Mouse (Mus musculus): ENCODE results near the gene Macf1. TPM values are rescaled to one million over a fixed set of nuclear protein-coding genes. Genes with fewer than 3 reads are reported as not detected.
"Not testable (repeated sequence)": the region's sequence is repeated elsewhere in the genome, so short reads cannot be mapped to it uniquely, and the experiment has no call there.

Gene Macf1
- polyA plus RNA-seq, 1 experiment = 62.9 TPM

- Histone ChIP-seq H3K4me1 (ENCODE audit: control insufficient read depth, insufficient read depth, low read length) (peaks cover 3% of the 10 kb centered on the region), H3K27me3 (replicated peaks; ENCODE audit: control insufficient read depth, insufficient read depth, low read length) (no peaks in the 10 kb centered on the region), H3K27ac (ENCODE audit: insufficient read depth, low read depth, low read length) (0 out of 2 replicates have a peak overlapping the region, but pooled peaks have one; percentile 5), H3K36me3 (ENCODE audit: control insufficient read depth, insufficient read depth, low read length) (no peaks in the 10 kb centered on the region), H3K4me3 (ENCODE audit: insufficient read depth, low read depth, low read length) (peak overlapping the region; percentile 13)
- TF ChIP-seq CTCF (conservative IDR thresholded peaks at IDR 0.05; ENCODE audit: insufficient read depth, insufficient read length, low read depth, low read length) (no peak), POLR2A (IDR thresholded peaks at IDR 0.05; ENCODE audit: low read depth, low read length) (no peak)
- DNase-seq = peak; percentile 43
- WGBS = 22% methylated on average over 8 of the region's 8 CpGs
These were observed 156.6 kb downstream of the Macf1 start for GRCm38 (mm10) chr4:123527607-123528010.

- Histone ChIP-seq H3K27me3 (replicated peaks; ENCODE audit: control insufficient read depth, insufficient read depth, low read length) (no peaks in the 10 kb centered on the region), H3K4me3 (ENCODE audit: insufficient read depth, low read depth, low read length) (no peak overlapping the region), H3K27ac (ENCODE audit: insufficient read depth, low read depth, low read length) (no peak overlapping the region), H3K4me1 (ENCODE audit: control insufficient read depth, insufficient read depth, low read length) (peaks cover 3% of the 10 kb centered on the region), H3K36me3 (ENCODE audit: control insufficient read depth, insufficient read depth, low read length) (no peaks in the 10 kb centered on the region)
- DNase-seq = no peak
- 46% methylated on average over 10 of the region's 10 CpGs for WGBS
- TF ChIP-seq CTCF (conservative IDR thresholded peaks at IDR 0.05; ENCODE audit: insufficient read depth, insufficient read length, low read depth, low read length) (no peak), POLR2A (IDR thresholded peaks at IDR 0.05; ENCODE audit: low read depth, low read length) (no peak)
These were observed 157.3 kb downstream of the Macf1 start for GRCm38 (mm10) chr4:123526779-123527280.

- Histone ChIP-seq H3K4me1 (ENCODE audit: control insufficient read depth, insufficient read depth, low read length) (peaks cover 3% of the 10 kb centered on the region), H3K27me3 (replicated peaks; ENCODE audit: control insufficient read depth, insufficient read depth, low read length) (no peaks in the 10 kb centered on the region), H3K4me3 (ENCODE audit: insufficient read depth, low read depth, low read length) (no peak overlapping the region), H3K27ac (ENCODE audit: insufficient read depth, low read depth, low read length) (no peak overlapping the region), H3K36me3 (ENCODE audit: control insufficient read depth, insufficient read depth, low read length) (no peaks in the 10 kb centered on the region)
- TF ChIP-seq POLR2A (IDR thresholded peaks at IDR 0.05; ENCODE audit: low read depth, low read length) = no peak
- WGBS = 83% methylated on average over 5 of the region's 5 CpGs
- DNase-seq = no peak
These were observed 159.4 kb downstream of the Macf1 start for GRCm38 (mm10) chr4:123524746-123525145.

GRCm38 (mm10) chr4:123520123-123520522 lies 164.0 kb downstream of the Macf1 start:
- not testable (repeated sequence) for DNase-seq

GRCm38 (mm10) chr4:123515673-123516072 lies 168.5 kb downstream of the Macf1 start:
- WGBS = 25% methylated on average over 1 of the region's 1 CpGs
- H3K4me3 ChIP-seq (ENCODE audit: insufficient read depth, low read depth, low read length) = no peak overlapping the region
- TF ChIP-seq CTCF (conservative IDR thresholded peaks at IDR 0.05; ENCODE audit: insufficient read depth, insufficient read length, low read depth, low read length) (no peak), POLR2A (IDR thresholded peaks at IDR 0.05; ENCODE audit: low read depth, low read length) (no peak)
- peaks cover 8% of the 10 kb centered on the region for H3K36me3 ChIP-seq (ENCODE audit: control insufficient read depth, insufficient read depth, low read length)
- peak; percentile 73 for DNase-seq
- H3K4me1 ChIP-seq (ENCODE audit: control insufficient read depth, insufficient read depth, low read length) = peaks cover 12% of the 10 kb centered on the region
- no peaks in the 10 kb centered on the region for H3K27me3 ChIP-seq (replicated peaks; ENCODE audit: control insufficient read depth, insufficient read depth, low read length)
- H3K27ac ChIP-seq (ENCODE audit: insufficient read depth, low read depth, low read length) = no peak overlapping the region

More at GRCm38 (mm10) chr4:123520123-123520522, 164.0 kb downstream of the Macf1 start:
- not testable (repeated sequence) for H3K36me3 ChIP-seq (ENCODE audit: control insufficient read depth, insufficient read depth, low read length); H3K27me3 ChIP-seq (replicated peaks; ENCODE audit: control insufficient read depth, insufficient read depth, low read length); H3K4me3 ChIP-seq (ENCODE audit: insufficient read depth, low read depth, low read length); H3K27ac ChIP-seq (ENCODE audit: insufficient read depth, low read depth, low read length)
- peaks cover 12% of the 10 kb centered on the region for H3K4me1 ChIP-seq (ENCODE audit: control insufficient read depth, insufficient read depth, low read length)
- 80% methylated on average over 5 of the region's 5 CpGs for WGBS

- 29% methylated on average over 1 of the region's 1 CpGs for WGBS
- H3K27me3 ChIP-seq (replicated peaks; ENCODE audit: control insufficient read depth, insufficient read depth, low read length) = no peaks in the 10 kb centered on the region
- no peak for TF ChIP-seq POLR2A (IDR thresholded peaks at IDR 0.05; ENCODE audit: low read depth, low read length)
- peak; percentile 52 for DNase-seq
- peaks cover 7% of the 10 kb centered on the region; the same call in 1 of the 2 replicates for H3K4me1 ChIP-seq (ENCODE audit: control insufficient read depth, insufficient read depth, low read length)
- H3K4me3 ChIP-seq (ENCODE audit: insufficient read depth, low read depth, low read length) = no peak overlapping the region
- peaks cover 28% of the 10 kb centered on the region for H3K36me3 ChIP-seq (ENCODE audit: control insufficient read depth, insufficient read depth, low read length)
- H3K27ac ChIP-seq (ENCODE audit: insufficient read depth, low read depth, low read length) = peak overlapping the region; percentile 82
These were observed 174.0 kb downstream of the Macf1 start for GRCm38 (mm10) chr4:123510201-123510600.

GRCm38 (mm10) chr4:123489086-123489485 lies 195.1 kb downstream of the Macf1 start:
- H3K36me3 ChIP-seq (ENCODE audit: control insufficient read depth, insufficient read depth, low read length) = peaks cover 17% of the 10 kb centered on the region
- H3K4me1 ChIP-seq (ENCODE audit: control insufficient read depth, insufficient read depth, low read length) = no peaks in the 10 kb centered on the region
- H3K27me3 ChIP-seq (replicated peaks; ENCODE audit: control insufficient read depth, insufficient read depth, low read length) = no peaks in the 10 kb centered on the region
- DNase-seq = no peak
- 68% methylated on average over 3 of the region's 3 CpGs for WGBS
- TF ChIP-seq POLR2A (IDR thresholded peaks at IDR 0.05; ENCODE audit: low read depth, low read length) (no peak), CTCF (conservative IDR thresholded peaks at IDR 0.05; ENCODE audit: insufficient read depth, insufficient read length, low read depth, low read length) (no peak)
- H3K27ac ChIP-seq (ENCODE audit: insufficient read depth, low read depth, low read length) = no peak overlapping the region
- no peak overlapping the region for H3K4me3 ChIP-seq (ENCODE audit: insufficient read depth, low read depth, low read length)

- Histone ChIP-seq H3K4me3 (ENCODE audit: insufficient read depth, low read depth, low read length) (no peak overlapping the region), H3K36me3 (ENCODE audit: control insufficient read depth, insufficient read depth, low read length) (peaks cover 7% of the 10 kb centered on the region), H3K4me1 (ENCODE audit: control insufficient read depth, insufficient read depth, low read length) (no peaks in the 10 kb centered on the region), H3K27ac (ENCODE audit: insufficient read depth, low read depth, low read length) (no peak overlapping the region), H3K27me3 (replicated peaks; ENCODE audit: control insufficient read depth, insufficient read depth, low read length) (no peaks in the 10 kb centered on the region)
- DNase-seq = no peak
- TF ChIP-seq POLR2A (IDR thresholded peaks at IDR 0.05; ENCODE audit: low read depth, low read length) (no peak), CTCF (conservative IDR thresholded peaks at IDR 0.05; ENCODE audit: insufficient read depth, insufficient read length, low read depth, low read length) (no peak)
- 88% methylated on average over 4 of the region's 4 CpGs for WGBS
These were observed 204.2 kb downstream of the Macf1 start for GRCm38 (mm10) chr4:123479991-123480390.
